Mouse (Mus musculus): ENCODE results near the gene Top3b. TPM values are rescaled to one million over a fixed set of nuclear protein-coding genes. Genes with fewer than 3 reads are reported as not detected.
"Not testable (repeated sequence)": the region's sequence is repeated elsewhere in the genome, so short reads cannot be mapped to it uniquely, and the experiment has no call there.

Top3b gene
- total RNA-seq, 4 experiments from 2014 or later, result 52.5 to 84.9 (median 68.5) TPM

- DNase-seq, result no peak
Measured at GRCm38 (mm10) chr16:16897056-16897584, 26.6 kb downstream of the Top3b start.

GRCm38 (mm10) chr16:16902329-16902728 lies 31.8 kb downstream of the Top3b start:
- no peak for DNase-seq

- DNase-seq, result no peak
Measured at GRCm38 (mm10) chr16:16903188-16903587, 32.7 kb downstream of the Top3b start.

- DNase-seq, result peak; percentile 75
Measured at GRCm38 (mm10) chr16:16907799-16908198, 37.3 kb downstream of the Top3b start.

GRCm38 (mm10) chr16:16911641-16912597 lies 41.4 kb downstream of the Top3b start:
- peak; percentile 69 for DNase-seq

GRCm38 (mm10) chr16:16913440-16913839 lies 42.9 kb downstream of the Top3b start:
- no peak for DNase-seq

- DNase-seq, result peak; percentile 58
Measured at GRCm38 (mm10) chr16:16918441-16919117, 48.0 kb downstream of the Top3b start.

GRCm38 (mm10) chr16:16921021-16921435 lies 50.5 kb downstream of the Top3b start:
- DNase-seq, result peak; percentile 64

- DNase-seq, result no peak
Measured at GRCm38 (mm10) chr16:16924481-16924880, 53.9 kb downstream of the Top3b start.

- no peak for DNase-seq
Measured at GRCm38 (mm10) chr16:16926536-16926935, 56.0 kb downstream of the Top3b start.

- not testable (repeated sequence) for DNase-seq
Measured at GRCm38 (mm10) chr16:16928908-16929307, 58.4 kb downstream of the Top3b start.

- no peak for DNase-seq
Measured at GRCm38 (mm10) chr16:16930326-16930725, 59.8 kb downstream of the Top3b start.

- no peak for DNase-seq
Measured at GRCm38 (mm10) chr16:16930810-16931296, 60.3 kb downstream of the Top3b start.

GRCm38 (mm10) chr16:16939543-16939942 lies 69.0 kb downstream of the Top3b start:
- no peak for DNase-seq

- no peak for DNase-seq
Measured at GRCm38 (mm10) chr16:16941078-16941477, 70.5 kb downstream of the Top3b start.

Other genes starting within 250 kb of the Top3b start
- gene Olfr19, start 194.3 kb upstream of the Top3b start, total RNA-seq (2022), result not detected
- gene Spag6l, start 41.3 kb upstream of the Top3b start, total RNA-seq (2022), result under 1 TPM; 0.25 to 0.94 (median 0.60) TPM
- not detected for gene Igll1, start 6.8 kb upstream of the Top3b start, total RNA-seq (2022)
- gene Vpreb1, start 107 bp downstream of the Top3b start, total RNA-seq (2022), result under 1 TPM in 2 of 4 experiments, not detected in 2; 0.77 to 0.81 TPM
- gene Ppm1f, start 25.7 kb downstream of the Top3b start, total RNA-seq (2022), result 10 to 100 TPM; 42.1 to 54.6 (median 43.1) TPM
- gene Mapk1, start 112.6 kb downstream of the Top3b start, total RNA-seq (2022), result 100 to 1,000 TPM; 178 to 210 (median 193) TPM
- 10 to 100 TPM in 2 of 4 experiments, 1 to 10 TPM in 2; 7.4 to 12.2 (median 10.2) TPM for gene Ypel1, start 199.0 kb downstream of the Top3b start, total RNA-seq (2022)
- gene Ppil2, start 240.5 kb downstream of the Top3b start, total RNA-seq (2022), result 100 to 1,000 TPM in 3 of 4 experiments, 10 to 100 TPM in 1; 99.4 to 120 (median 106) TPM